Mouse (Mus musculus) neural tube, embryonic 13.5 days (tissue): ENCODE results near the gene Slc41a1. TPM values are rescaled to one million over a fixed set of nuclear protein-coding genes. Genes with fewer than 3 reads are reported as not detected.

Source experiments
- polyA plus RNA-seq: library from polyadenylated mRNA; unstranded; fragments of >200 nt; fragmentation: Nextera tagmentation; extraction: Ambion mirVana; gene quantifications from 2 replicates; pipeline ENCODE4 v1.2.1, GENCODE M21; 2015

Gene Slc41a1
- polyA plus RNA-seq, 1 experiment from 2014 or later, result 13.9 TPM

Other genes starting within 250 kb of the Slc41a1 start
- not detected in 2 replicates for gene Avpr1b, start 228.3 kb upstream of the Slc41a1 start, polyA plus RNA-seq
- not detected in 2 replicates for gene Ctse, start 189.2 kb upstream of the Slc41a1 start, polyA plus RNA-seq
- gene Rab7b, start 138.8 kb upstream of the Slc41a1 start, polyA plus RNA-seq, result 0.36 and 1.8 TPM in 2 replicates
- not detected in 2 replicates for gene Slc26a9, start 83.5 kb upstream of the Slc41a1 start, polyA plus RNA-seq
- gene Pm20d1, start 30.1 kb upstream of the Slc41a1 start, polyA plus RNA-seq, result 0.14 and 0.29 TPM in 2 replicates
- 10.5 and 11.4 TPM in 2 replicates for gene Rab29, start 39.7 kb downstream of the Slc41a1 start, polyA plus RNA-seq
- 52.3 and 57.8 TPM in 2 replicates for gene Nucks1, start 83.0 kb downstream of the Slc41a1 start, polyA plus RNA-seq
- 4.7 and 5.9 TPM in 2 replicates for gene Slc45a3, start 135.5 kb downstream of the Slc41a1 start, polyA plus RNA-seq
- 13.1 and 14.2 TPM in 2 replicates for gene Elk4, start 180.1 kb downstream of the Slc41a1 start, polyA plus RNA-seq
- gene Mfsd4a, start 240.6 kb downstream of the Slc41a1 start, polyA plus RNA-seq, result 7.5 and 8.0 TPM in 2 replicates